Mouse (Mus musculus) stomach, postnatal 0 days (tissue): ENCODE measurements at regions not wholly inside any gene's neighbourhood (a gene's known extent, or its start where the extent isn't known, plus 50 kb on each side); places are given as distances from the start of the nearest gene placed in this dataset.

ENCODE experiments used
- CTCF ChIP-seq: IDR thresholded peaks from 2 replicates; pipeline ENCODE4 v1.5.1; 2016; ENCODE audit warnings: antibody characterized with exemption, low read depth, mild to moderate bottlenecking, moderate library complexity
- EP300 ChIP-seq: optimal IDR thresholded peaks from 2 replicates; pipeline ENCODE3; 2016; ENCODE audit warnings: antibody characterized with exemption

GRCm38 (mm10) chr3:131886470-131886869 lies 198.6 kb upstream of the Dkk2 start:
- TF ChIP-seq CTCF (peak; percentile 67), EP300 (no peak)
